Mouse (Mus musculus) heart, embryonic 13.5 days (tissue): ENCODE data around the gene Fam222a. TPM values are rescaled to one million over a fixed set of nuclear protein-coding genes. Genes with fewer than 3 reads are reported as not detected.

Experiments
- ATAC-seq: fragments of 200-750 bp; cut with Nextera tagmentation; 2 replicates; pipeline ENCODE4 v1.8.0; 2017; ENCODE audit warnings: moderate TSS enrichment; ENCODE audit not compliant: insufficient number of reproducible peaks, low FRiP score, low TSS enrichment; ENCODE audit errors: extremely low read depth
- H3K27ac ChIP-seq: fragments of 300-500 bp; sonication (generic); replicated peaks from 2 replicates; pipeline ENCODE4 v1.5.1; 2015; ENCODE audit warnings: moderate library complexity, mild to moderate bottlenecking, inconsistent platforms
- H3K27me3 ChIP-seq: fragments of 300-500 bp; sonication (generic); replicated peaks from 2 replicates; pipeline ENCODE4 v1.6.1; 2015; ENCODE audit warnings: mild to moderate bottlenecking, inconsistent platforms
- H3K36me3 ChIP-seq: fragments of 300-500 bp; sonication (generic); 2 replicates; pipeline ENCODE4 v1.6.1; 2015; ENCODE audit warnings: mild to moderate bottlenecking, inconsistent platforms
- H3K4me1 ChIP-seq: fragments of 300-500 bp; sonication (generic); 2 replicates; pipeline ENCODE4 v1.6.1; 2015; ENCODE audit warnings: inconsistent platforms
- H3K4me2 ChIP-seq: fragments of 300-500 bp; sonication (generic); 2 replicates; pipeline ENCODE4 v1.6.1; 2015; ENCODE audit warnings: inconsistent platforms, mild to moderate bottlenecking, moderate library complexity
- H3K4me3 ChIP-seq: fragments of 300-500 bp; sonication (generic); 2 replicates; pipeline ENCODE4 v1.5.1; 2015; ENCODE audit warnings: moderate library complexity, mild to moderate bottlenecking, inconsistent platforms
- H3K9ac ChIP-seq: fragments of 300-500 bp; sonication (generic); 2 replicates; pipeline ENCODE4 v1.6.1; 2015; ENCODE audit warnings: inconsistent platforms, mild to moderate bottlenecking, moderate library complexity
- H3K9me3 ChIP-seq: fragments of 300-500 bp; sonication (generic); 2 replicates; pipeline ENCODE4 v1.6.1; 2016; ENCODE audit warnings: inconsistent platforms
- WGBS: fragments of 180-500 bp; shearing (Covaris S2); methylation state at CpG from one replicate; pipeline ENCODE4 v1.1.7; 2015; ENCODE audit warnings: mixed read lengths; 5-methylcytosine and 5-hydroxymethylcytosine counted together
- polyA plus RNA-seq: library from polyadenylated mRNA; unstranded; fragments of >200 nt; fragmentation: Nextera tagmentation; extraction: Ambion mirVana; gene quantifications from 2 replicates; pipeline ENCODE4 v1.2.1, GENCODE M21; 2015

Fam222a gene
- polyA plus RNA-seq, 1 experiment from 2014 or later, result 0.79 TPM

DNA sequence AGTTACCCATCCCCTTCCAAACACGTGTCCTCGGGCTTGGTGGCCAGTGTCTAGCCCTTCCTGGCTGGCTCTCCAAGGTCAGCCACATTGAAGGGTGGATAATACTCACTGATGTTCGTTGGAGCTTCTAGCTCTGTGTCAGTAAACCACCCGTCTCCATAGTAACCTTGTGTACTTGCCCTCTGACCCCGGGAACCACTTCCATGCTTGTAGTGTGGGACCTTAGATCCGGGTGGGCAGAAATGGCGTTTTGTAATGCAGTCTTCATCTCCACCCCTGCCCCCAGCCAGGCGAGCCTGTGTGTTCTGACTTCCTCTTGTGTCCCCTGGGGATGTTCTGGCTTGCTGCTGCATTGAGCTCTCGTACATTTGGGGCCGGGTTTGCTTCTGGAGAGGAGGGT, 28.8 kb downstream of the Fam222a start:
- ATAC-seq, result no peak
- H3K27ac ChIP-seq, result no peak overlapping the region
- H3K4me1 ChIP-seq, result peaks cover 53% of the 10 kb centered on the region
- no peak overlapping the region for H3K4me2 ChIP-seq
- H3K9ac ChIP-seq, result no peak overlapping the region
- H3K4me3 ChIP-seq, result no peak overlapping the region
- no peaks in the 10 kb centered on the region for H3K36me3 ChIP-seq
- peaks cover 13% of the 10 kb centered on the region for H3K27me3 ChIP-seq
- H3K9me3 ChIP-seq, result no peaks in the 10 kb centered on the region
- 30% methylated on average over 10 of the region's 10 CpGs for WGBS

DNA sequence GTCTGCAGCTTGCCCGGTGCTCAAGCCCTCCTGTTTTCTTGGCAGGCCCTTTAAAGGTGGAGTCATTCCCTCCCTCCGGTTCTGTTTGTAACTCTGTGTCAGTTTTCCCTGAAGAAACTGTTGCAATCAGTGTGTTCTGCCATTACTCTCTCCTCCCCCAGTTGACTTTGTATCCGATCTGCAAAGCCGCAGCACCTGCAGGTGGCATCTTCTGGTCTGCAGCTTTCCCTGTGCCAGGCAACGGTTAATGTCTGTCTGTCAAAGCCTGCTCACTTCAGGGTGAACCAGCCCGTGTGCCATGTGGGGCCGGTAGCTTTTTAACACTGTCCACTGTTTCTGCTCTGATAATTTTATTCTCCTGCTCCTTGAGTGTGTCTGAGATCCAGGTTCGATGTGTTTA, 29.4 kb downstream of the Fam222a start:
- 58% methylated on average over 8 of the region's 8 CpGs for WGBS
- no peak for ATAC-seq
- Histone ChIP-seq H3K4me1 (peaks cover 47% of the 10 kb centered on the region), H3K4me2 (no peak overlapping the region), H3K27me3 (peaks cover 7% of the 10 kb centered on the region), H3K36me3 (no peaks in the 10 kb centered on the region), H3K9me3 (no peaks in the 10 kb centered on the region), H3K4me3 (no peak overlapping the region), H3K27ac (no peak overlapping the region), H3K9ac (no peak overlapping the region)

DNA sequence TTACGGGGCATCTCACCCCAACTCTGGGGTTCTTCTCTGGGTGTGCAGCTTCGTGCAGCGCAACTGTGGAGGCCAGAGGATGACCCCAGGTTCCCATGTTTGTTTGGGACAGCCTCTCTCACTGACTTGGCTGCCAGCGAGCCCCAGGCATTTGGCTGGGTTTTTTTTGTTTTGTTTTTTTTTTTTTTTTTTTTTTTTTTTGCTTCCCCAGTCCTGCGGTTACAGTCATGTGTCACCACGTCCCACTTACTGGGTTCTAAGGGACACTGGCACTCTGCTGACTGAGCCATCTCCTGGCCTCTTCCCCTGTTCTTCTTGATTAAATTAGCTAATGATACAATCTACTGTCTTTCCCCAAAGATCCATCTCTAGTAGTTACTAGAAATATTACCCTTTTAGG, 29.8 kb downstream of the Fam222a start:
- Histone ChIP-seq H3K27me3 (peaks cover 3% of the 10 kb centered on the region; the same call in 1 of the 2 replicates), H3K4me1 (peaks cover 43% of the 10 kb centered on the region), H3K27ac (no peak overlapping the region), H3K36me3 (no peaks in the 10 kb centered on the region), H3K4me2 (no peak overlapping the region), H3K9me3 (no peaks in the 10 kb centered on the region), H3K4me3 (no peak overlapping the region), H3K9ac (no peak overlapping the region)
- no peak for ATAC-seq
- WGBS, result 54% methylated on average over 6 of the region's 6 CpGs

DNA sequence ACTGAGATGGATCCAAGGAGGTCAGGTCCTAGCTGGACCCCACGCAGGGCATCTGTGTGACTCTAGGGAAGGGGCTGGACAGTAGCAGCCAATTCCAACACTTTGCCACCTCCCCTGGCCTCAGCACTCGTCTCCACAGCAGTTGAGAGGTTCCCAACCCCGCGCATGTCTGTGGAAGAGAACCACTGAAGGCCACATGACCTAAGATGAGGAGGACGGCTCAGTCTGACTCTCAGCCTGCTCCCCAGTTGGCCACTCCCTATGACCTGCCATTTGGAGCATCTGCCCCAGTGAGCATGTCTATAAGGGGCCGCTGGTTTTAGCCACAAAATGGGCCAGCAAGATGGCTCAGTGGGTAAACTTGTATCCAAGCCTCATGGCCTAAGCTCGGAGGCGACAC, 34.2 kb downstream of the Fam222a start:
- Histone ChIP-seq H3K4me1 (peaks cover 8% of the 10 kb centered on the region), H3K27me3 (no peaks in the 10 kb centered on the region), H3K9me3 (no peaks in the 10 kb centered on the region), H3K4me2 (no peak overlapping the region), H3K4me3 (no peak overlapping the region), H3K9ac (no peak overlapping the region), H3K27ac (no peak overlapping the region), H3K36me3 (no peaks in the 10 kb centered on the region)
- no peak for ATAC-seq
- 60% methylated on average over 8 of the region's 8 CpGs for WGBS

DNA sequence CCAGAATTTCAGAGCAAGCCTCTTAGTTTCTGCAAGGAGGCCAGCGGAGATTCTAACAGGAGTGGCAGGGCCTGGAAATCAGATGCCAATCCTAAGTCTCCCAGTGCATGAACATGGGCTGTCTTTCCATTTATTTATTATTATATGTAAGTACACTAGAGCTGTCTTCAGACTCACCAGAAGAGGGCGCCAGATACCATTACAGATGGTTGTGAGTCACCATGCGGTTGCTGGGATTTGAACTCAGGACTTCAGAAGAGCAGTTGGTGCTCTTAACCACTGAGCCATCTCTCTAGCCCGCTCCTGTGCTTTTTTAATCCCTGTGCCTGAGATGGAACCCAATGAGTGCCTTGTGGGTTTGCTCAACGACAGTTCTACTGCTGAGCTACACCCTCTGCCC, 36.2 kb downstream of the Fam222a start:
- 66% methylated on average over 5 of the region's 5 CpGs for WGBS
- ATAC-seq, result no peak
- H3K27ac ChIP-seq, result no peak overlapping the region
- H3K36me3 ChIP-seq, result no peaks in the 10 kb centered on the region
- peaks cover 20% of the 10 kb centered on the region for H3K4me1 ChIP-seq
- peaks cover 1% of the 10 kb centered on the region; the same call in 1 of the 2 replicates for H3K27me3 ChIP-seq
- no peak overlapping the region for H3K9ac ChIP-seq
- H3K4me2 ChIP-seq, result no peak overlapping the region
- H3K9me3 ChIP-seq, result no peaks in the 10 kb centered on the region
- no peak overlapping the region for H3K4me3 ChIP-seq

DNA sequence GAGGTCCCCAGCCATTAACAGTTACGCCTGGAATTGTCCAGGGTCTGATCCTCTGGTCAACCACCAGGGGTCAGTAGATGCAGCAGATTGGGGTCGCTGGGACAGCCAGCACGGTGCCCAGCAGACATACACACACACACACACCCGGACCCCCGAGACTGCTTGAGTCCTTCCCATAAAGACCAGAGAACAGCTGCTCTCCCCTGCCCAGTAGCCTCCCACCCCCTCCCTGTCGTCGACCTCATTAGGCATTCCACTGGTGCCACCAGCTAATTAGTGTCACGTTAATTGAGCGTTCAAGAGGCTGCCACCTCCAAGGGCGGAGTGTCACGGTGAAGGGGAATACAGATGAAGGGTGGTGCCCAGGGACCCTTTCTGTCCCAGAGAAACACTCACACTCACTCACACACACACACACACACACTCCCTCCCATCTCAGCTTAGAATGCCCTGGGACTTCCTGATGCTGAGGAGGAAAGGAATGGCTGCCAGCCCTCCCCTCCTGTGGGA, 37.0 kb downstream of the Fam222a start:
- 29% methylated on average over 11 of the region's 11 CpGs for WGBS
- Histone ChIP-seq H3K4me1 (peaks cover 23% of the 10 kb centered on the region), H3K4me2 (no peak overlapping the region), H3K4me3 (no peak overlapping the region), H3K27ac (no peak overlapping the region), H3K27me3 (peaks cover 10% of the 10 kb centered on the region; the same call in 1 of the 2 replicates), H3K9ac (no peak overlapping the region), H3K9me3 (no peaks in the 10 kb centered on the region), H3K36me3 (no peaks in the 10 kb centered on the region)
- ATAC-seq, result no peak

DNA sequence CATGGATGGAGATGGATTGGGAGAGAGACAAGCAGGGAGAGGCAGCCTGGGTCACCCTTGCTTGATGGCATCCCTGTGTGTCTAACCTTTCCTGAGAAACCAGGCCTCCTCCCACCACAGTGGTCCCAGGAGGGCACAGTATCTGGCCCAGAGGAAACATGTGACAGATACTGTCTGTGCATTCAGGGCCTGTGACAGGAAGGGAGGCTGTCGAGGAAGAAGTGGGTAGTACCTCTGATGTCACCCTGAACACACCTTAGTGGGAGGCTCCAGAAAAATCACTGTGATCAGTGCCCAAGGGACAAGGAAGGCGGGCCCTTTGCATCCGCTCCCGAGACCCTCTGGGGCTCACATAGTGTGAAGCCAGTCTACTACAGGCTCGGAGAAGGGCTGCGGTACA, 38.2 kb downstream of the Fam222a start:
- Histone ChIP-seq H3K9me3 (no peaks in the 10 kb centered on the region), H3K9ac (no peak overlapping the region), H3K4me3 (no peak overlapping the region), H3K27ac (no peak overlapping the region), H3K4me2 (no peak overlapping the region), H3K27me3 (peaks cover 21% of the 10 kb centered on the region), H3K36me3 (no peaks in the 10 kb centered on the region), H3K4me1 (peaks cover 23% of the 10 kb centered on the region)
- 76% methylated on average over 6 of the region's 6 CpGs for WGBS
- ATAC-seq, result no peak

DNA sequence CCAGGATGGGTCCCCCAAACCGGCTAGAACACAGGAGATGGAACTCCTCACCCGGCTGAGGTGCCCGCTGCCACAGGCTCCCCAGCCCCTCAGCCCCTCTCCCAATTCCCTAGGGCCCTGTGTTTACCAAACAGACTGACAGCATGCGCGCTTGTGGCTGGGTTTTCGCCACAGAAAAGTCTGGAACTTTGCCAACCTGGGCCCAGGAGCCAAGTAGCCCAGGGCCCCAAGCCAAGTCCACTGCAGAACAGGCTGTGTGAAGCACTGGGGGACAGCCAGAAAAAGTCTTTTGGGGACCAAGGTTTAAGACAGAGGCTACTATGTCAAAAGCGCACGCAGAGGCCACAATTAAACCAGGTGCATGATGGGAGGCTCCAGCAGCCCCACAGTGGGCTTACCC, 39.8 kb downstream of the Fam222a start:
- H3K27me3 ChIP-seq, result peaks cover 32% of the 10 kb centered on the region
- no peak overlapping the region for H3K4me3 ChIP-seq
- no peak overlapping the region for H3K4me2 ChIP-seq
- ATAC-seq, result no peak
- peak overlapping the region; percentile 3; the same call in 1 of the 2 replicates for H3K9ac ChIP-seq
- 61% methylated on average over 8 of the region's 8 CpGs for WGBS
- no peaks in the 10 kb centered on the region for H3K36me3 ChIP-seq
- H3K27ac ChIP-seq, result no peak overlapping the region
- H3K9me3 ChIP-seq, result no peaks in the 10 kb centered on the region
- H3K4me1 ChIP-seq, result peaks cover 23% of the 10 kb centered on the region

DNA sequence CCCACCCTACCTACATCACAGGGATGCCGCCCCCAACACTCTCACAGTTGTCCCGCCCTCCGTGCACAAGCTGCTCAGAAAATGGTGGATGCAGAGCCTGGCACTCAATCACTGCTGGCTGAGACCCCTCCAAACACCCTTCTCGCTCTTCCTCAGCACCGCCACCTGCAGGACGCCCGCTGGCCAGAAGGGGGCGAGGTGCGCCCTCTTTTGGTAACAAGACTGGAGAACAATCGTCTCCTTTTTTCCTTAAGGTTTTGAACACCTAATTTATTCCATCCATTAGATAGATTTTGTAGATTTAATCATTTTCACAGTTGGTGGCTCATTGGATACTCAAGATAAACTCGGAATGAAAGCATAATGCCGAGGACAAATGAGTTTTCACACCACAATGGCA, 40.7 kb downstream of the Fam222a start:
- H3K36me3 ChIP-seq, result no peaks in the 10 kb centered on the region
- H3K27ac ChIP-seq, result no peak overlapping the region
- H3K4me3 ChIP-seq, result no peak overlapping the region
- H3K4me1 ChIP-seq, result peaks cover 23% of the 10 kb centered on the region
- no peak overlapping the region for H3K4me2 ChIP-seq
- ATAC-seq, result no peak
- no peak overlapping the region for H3K9ac ChIP-seq
- peaks cover 34% of the 10 kb centered on the region for H3K27me3 ChIP-seq
- WGBS, result 10% methylated on average over 12 of the region's 12 CpGs
- H3K9me3 ChIP-seq, result no peaks in the 10 kb centered on the region

DNA sequence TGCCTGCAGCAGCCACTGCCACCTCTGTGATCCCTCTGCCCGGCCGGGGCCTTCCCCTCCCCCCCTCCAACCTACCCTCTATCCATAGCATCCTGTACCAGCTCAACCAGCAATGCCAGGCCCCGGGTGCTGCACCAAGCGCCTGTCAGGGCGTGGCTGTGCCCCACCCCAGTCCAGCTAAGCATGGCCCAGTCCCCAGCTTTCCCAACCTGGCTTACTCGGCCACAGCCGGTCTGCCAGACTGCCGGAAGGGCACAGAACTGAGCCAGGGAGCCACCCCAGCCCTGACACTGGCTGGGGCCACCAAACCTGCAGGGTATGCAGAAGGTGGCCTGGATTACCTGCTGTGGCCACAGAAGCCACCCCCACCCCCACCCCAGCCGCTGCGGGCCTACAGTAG, 43.4 kb downstream of the Fam222a start:
- Histone ChIP-seq H3K27me3 (peaks cover 36% of the 10 kb centered on the region), H3K9ac (no peak overlapping the region), H3K36me3 (no peaks in the 10 kb centered on the region), H3K27ac (no peak overlapping the region), H3K9me3 (no peaks in the 10 kb centered on the region), H3K4me3 (no peak overlapping the region), H3K4me1 (peaks cover 20% of the 10 kb centered on the region), H3K4me2 (no peak overlapping the region)
- WGBS, result 72% methylated on average over 10 of the region's 10 CpGs
- ATAC-seq, result no peak

DNA sequence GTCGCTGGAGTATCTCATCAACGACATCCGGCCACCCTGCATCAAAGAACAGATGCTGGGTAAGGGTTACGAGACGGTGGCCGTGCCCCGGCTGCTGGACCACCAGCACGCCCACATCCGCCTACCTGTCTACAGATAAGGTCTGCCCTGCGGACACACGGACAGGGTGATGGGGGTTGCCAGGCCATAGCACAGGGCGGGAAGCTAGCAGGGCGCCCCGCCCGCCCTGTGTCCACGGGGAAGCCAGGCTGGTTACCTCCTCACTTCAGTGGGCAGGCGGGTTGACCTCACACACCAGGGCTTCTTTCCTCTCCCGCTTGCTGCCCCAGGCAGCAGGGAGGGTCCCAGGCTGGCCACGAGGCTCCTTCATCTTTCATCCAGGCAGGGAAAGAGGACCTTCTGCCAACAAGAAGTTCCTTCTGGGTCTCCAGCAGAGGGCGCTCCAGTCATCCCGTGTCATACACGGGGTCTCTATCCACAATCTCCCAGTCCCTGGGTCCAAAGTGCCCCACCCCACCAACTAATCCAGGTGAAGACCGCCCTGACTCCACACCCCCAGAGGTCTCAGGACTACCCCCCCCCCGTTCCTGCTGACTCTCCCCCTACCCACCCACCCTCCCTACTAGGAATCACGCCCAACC, 44.3 kb downstream of the Fam222a start:
- Histone ChIP-seq H3K4me1 (peaks cover 20% of the 10 kb centered on the region), H3K4me2 (no peak overlapping the region), H3K4me3 (no peak overlapping the region), H3K27ac (no peak overlapping the region), H3K9ac (no peak overlapping the region), H3K36me3 (no peaks in the 10 kb centered on the region), H3K9me3 (no peaks in the 10 kb centered on the region), H3K27me3 (peaks cover 36% of the 10 kb centered on the region)
- WGBS, result 49% methylated on average over 25 of the region's 25 CpGs
- no peak for ATAC-seq

DNA sequence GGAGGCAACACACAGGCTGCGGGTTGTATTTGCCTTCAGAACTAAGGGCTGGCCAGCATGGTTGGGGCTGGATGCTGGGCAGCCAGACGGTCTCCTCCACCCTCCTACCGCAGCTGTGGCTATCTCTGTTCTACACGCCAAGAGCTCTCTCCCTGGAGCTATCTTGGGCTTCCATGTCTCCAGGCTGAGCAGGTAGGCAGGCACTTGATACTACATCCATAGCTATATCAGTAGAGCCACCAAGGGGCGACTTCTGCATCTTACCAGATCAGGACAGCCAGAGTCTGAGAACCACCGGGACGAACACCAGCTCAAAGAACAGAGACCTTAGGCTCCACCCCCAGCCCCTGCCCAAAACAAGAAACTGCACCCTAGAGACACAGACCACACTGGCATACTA, 47.0 kb downstream of the Fam222a start:
- Histone ChIP-seq H3K4me1 (no peaks in the 10 kb centered on the region), H3K36me3 (no peaks in the 10 kb centered on the region), H3K9ac (no peak overlapping the region), H3K27ac (no peak overlapping the region), H3K9me3 (no peaks in the 10 kb centered on the region), H3K4me3 (no peak overlapping the region), H3K27me3 (peaks cover 42% of the 10 kb centered on the region), H3K4me2 (no peak overlapping the region)
- no peak for ATAC-seq
- 47% methylated on average over 7 of the region's 7 CpGs for WGBS
